Mouse (Mus musculus): ENCODE measurements at regions not wholly inside any gene's neighbourhood (a gene's known extent, or its start where the extent isn't known, plus 50 kb on each side); places are given as distances from the start of the nearest gene placed in this dataset.
A peak's percentile ranks its signal among the peaks of the same experiment; 100 is the strongest.

- no peak for DNase-seq (ENCODE audit: low spot score in 2 of 2)
These were observed 92.4 kb upstream of the Hnrnpk start for GRCm38 (mm10) chr13:58495390-58496073.

GRCm38 (mm10) chr13:58494726-58495125 lies 91.6 kb upstream of the Hnrnpk start:
- DNase-seq (ENCODE audit: low spot score in 2 of 2), result no peak

GRCm38 (mm10) chr13:58490829-58491228 lies 87.7 kb upstream of the Hnrnpk start:
- DNase-seq (ENCODE audit: low spot score in 2 of 2), result no peak

- DNase-seq (ENCODE audit: low spot score in 2 of 2), result no peak
These were observed 81.9 kb upstream of the Hnrnpk start for GRCm38 (mm10) chr13:58485011-58485410.

- no peak for DNase-seq (ENCODE audit: low spot score in 2 of 2)
These were observed 79.6 kb upstream of the Hnrnpk start for GRCm38 (mm10) chr13:58482701-58483100.

GRCm38 (mm10) chr13:58480928-58481598 lies 77.9 kb upstream of the Hnrnpk start:
- no peak for DNase-seq (ENCODE audit: low spot score in 2 of 2)

GRCm38 (mm10) chr13:58480388-58480927 lies 77.3 kb upstream of the Hnrnpk start:
- no peak for DNase-seq (ENCODE audit: low spot score in 2 of 2)

GRCm38 (mm10) chr13:58478438-58478837 lies 75.3 kb upstream of the Hnrnpk start:
- no peak for DNase-seq (ENCODE audit: low spot score in 2 of 2)

- no peak for DNase-seq (ENCODE audit: low spot score in 2 of 2)
These were observed 74.1 kb upstream of the Hnrnpk start for GRCm38 (mm10) chr13:58477253-58477652.

GRCm38 (mm10) chr13:58476033-58476830 lies 73.1 kb upstream of the Hnrnpk start:
- no peak for DNase-seq (ENCODE audit: low spot score in 2 of 2)

- no peak for DNase-seq (ENCODE audit: low spot score in 2 of 2)
These were observed 72.4 kb upstream of the Hnrnpk start for GRCm38 (mm10) chr13:58475495-58475894.

GRCm38 (mm10) chr13:58472455-58472854 lies 69.3 kb upstream of the Hnrnpk start:
- no peak for DNase-seq (ENCODE audit: low spot score in 2 of 2)

GRCm38 (mm10) chr13:58471704-58472103 lies 68.6 kb upstream of the Hnrnpk start:
- DNase-seq (ENCODE audit: low spot score in 2 of 2), result peak; percentile 7 to 33

- no peak for DNase-seq (ENCODE audit: low spot score in 2 of 2)
These were observed 66.6 kb upstream of the Hnrnpk start for GRCm38 (mm10) chr13:58469731-58470130.

GRCm38 (mm10) chr13:58467097-58467642 lies 64.0 kb upstream of the Hnrnpk start:
- no peak for DNase-seq (ENCODE audit: low spot score in 2 of 2)

GRCm38 (mm10) chr13:58465206-58466104 lies 62.3 kb upstream of the Hnrnpk start:
- DNase-seq (ENCODE audit: low spot score in 2 of 2), result no peak

Data from spleen, postnatal 10 days (tissue).